Mouse (Mus musculus) retina, postnatal 1 day (tissue): ENCODE measurements around the gene Ccdc66.

ENCODE experiments used
- DNase-seq: peaks from one replicate; pipeline ENCODE4 v3.0.0-alpha.2; 2012

Gene Ccdc66

DNA sequence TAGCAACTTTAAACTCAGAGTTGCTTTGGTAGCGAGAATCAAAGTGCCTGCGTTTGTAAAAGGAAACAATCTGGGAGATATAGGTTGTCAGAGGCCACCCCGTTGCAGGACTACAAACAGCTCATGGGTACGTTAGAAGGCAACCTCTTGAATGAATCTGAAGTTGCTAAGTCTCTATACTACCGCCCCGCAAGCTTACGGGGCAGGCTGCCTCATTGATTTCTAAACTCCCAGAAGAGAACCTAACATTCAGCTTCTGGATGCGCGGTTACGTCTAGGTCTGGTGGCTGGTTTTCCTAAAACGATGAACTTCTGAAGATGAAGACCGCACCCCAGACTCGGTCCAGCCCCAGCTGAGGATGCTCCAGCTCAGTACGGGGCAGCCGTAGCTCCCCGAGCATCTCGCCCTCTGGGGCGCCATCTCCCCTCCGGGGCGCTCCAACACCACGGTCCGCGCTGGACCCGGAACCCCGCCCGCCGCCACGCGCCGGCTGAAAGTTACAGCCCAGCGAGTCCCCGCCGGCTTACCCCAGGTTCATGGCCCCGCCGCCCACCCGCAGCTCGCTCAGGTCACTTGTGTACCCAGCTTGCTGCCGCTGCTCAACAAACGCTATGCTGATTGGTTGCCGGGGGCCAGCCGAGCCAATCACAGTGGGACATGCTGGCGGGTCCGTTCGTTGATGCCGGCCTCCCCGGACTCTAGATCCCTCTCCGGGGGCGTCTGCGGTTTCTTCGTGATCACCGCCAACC is at the start of gene Ccdc66:
TSS of gene Ccdc66 (minus strand) at position 567 of the 750 bp plus-strand sequence.
- peak; percentile 97 for DNase-seq

- no peak for DNase-seq
Observed at GRCm38 (mm10) chr14:27543838-27544426, 35.7 kb upstream of the Ccdc66 start.

- no peak for DNase-seq
Observed at GRCm38 (mm10) chr14:27536441-27536840, 28.2 kb upstream of the Ccdc66 start.

GRCm38 (mm10) chr14:27524541-27524940 is 16.3 kb upstream of the Ccdc66 start:
- no peak for DNase-seq

DNA sequence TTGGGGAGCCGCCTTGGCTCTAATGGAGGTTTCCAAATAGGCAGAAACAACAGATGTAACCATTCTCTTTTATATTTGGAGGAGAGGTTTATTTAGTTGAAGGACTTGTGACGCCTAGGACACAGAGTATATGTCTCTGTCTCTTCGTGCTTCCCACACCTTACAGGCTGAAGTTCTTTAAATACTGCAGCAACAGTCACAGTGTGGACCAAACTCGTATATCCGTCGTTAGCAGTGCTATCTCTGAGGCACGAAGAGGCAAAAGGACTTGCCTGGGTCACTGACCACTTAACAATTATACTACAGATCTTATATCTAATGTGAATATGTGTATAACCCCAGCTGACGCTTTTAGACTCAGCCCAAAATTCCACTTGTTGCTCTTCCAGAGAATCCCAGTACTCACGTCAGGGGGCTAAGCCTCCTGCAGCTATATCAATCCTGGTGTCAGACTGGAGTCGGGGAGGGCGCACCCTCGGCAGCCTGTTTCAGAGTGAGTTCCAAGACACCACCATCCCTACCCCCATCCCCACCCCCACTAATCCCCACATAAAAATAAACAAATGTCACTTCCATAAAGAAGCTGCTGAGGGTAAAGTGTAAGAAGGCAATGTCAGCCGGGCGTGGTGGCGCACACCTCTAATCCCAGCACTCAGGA is 513 bp upstream of the Ccdc66 start:
- DNase-seq: no peak

DNA sequence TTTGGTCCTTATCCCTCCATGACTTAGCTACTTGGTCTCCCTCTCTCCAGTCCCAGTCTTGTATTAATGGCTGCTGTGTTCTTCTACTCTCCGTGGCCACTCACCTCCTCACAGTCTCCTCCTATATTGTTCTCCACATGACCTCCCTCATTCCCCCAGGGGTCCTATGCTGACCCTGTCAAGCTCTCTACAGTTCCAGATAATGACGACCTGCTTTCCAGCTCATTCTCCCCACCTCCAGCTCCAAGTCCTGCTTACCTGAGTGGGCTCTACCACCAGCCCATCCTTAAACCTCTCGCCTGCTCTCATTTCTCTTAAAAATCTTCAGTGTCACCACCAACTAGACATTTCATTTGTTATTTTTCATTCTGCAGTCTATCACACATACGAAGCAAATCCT is 7.2 kb downstream of the Ccdc66 start:
- DNase-seq: no peak

DNA sequence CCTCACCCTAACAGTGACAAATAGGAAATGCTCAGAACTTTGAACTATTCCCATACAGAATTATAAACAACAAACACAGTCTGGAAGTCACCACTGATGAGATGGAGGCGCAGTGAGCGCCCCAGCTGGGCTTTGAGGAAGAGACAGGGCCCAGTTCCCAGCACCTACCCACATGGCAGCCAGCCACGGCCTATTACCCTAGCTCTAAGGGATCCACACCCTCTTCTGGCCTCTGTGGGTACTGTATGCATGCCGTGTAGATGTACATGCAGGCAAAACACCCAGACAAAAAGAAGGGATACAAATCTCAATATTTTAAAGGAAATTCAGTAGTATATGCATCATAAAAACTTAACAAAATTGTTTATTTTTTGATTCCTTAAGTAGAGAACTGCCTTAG is 14.7 kb downstream of the Ccdc66 start:
- DNase-seq: no peak

GRCm38 (mm10) chr14:27491399-27491798 is 16.9 kb downstream of the Ccdc66 start:
- no peak for DNase-seq

GRCm38 (mm10) chr14:27446963-27447362 is 61.3 kb downstream of the Ccdc66 start:
- no peak for DNase-seq

DNA sequence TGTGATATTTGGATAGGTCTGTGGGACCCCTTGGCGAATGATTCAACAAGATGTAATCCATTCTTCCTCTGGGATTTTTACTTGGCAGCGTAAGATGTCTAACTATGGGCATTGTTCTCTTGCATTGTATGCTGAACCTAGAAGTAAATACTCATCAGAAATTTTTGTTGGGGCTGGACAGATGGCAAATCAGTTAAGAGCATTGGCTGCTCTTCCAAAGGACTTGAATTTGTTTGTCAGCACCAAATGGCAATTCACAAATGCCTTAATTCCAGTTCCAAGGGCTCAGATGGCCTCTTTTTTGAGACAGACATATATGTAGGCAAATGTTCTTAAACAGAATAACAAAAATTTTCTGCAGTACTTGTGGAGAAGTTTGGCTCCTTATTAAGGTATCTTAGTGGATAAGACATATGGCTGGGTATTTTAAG is 63.4 kb downstream of the Ccdc66 start:
- no peak for DNase-seq

DNA sequence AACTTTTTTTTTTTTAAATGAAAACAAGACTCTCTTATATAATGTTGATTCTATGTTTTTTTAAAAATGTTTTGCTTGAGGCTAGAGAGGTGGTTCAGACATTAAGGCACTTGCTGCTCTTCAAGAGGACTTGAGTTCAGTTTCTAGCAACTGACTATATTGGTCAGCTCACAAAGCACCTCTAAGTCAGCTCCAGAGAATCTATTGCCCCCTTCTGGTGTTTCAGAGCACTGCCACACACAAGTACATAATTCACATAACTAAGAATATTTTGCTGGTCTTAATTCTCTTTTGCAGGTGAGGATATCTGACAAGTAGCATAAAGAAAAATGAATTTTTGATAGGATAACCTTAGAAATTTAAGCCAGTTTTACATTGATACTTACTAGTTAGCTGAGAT is 67.3 kb downstream of the Ccdc66 start:
- DNase-seq: peak; percentile 17

DNA sequence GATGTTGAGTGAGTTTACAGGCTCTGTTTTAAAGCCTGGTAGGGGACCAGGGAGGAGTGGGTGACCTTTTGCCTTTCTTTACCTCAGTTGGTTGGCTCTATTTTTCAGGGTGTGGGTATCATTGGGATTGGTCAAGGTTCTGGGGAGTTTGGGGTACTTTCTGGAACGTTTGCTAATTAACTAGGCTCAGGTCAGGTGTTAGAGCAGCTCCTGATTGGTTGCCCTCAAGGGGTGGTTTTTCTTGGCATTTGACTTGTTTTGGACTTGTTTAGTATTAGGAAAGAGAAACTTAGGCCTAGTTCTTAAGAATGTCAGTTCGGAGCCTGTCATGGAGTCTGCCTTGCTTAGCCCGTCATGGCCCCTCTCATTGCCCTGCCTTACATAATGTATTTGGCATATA is 71.4 kb downstream of the Ccdc66 start:
- no peak for DNase-seq

GRCm38 (mm10) chr14:27436116-27436515 is 72.1 kb downstream of the Ccdc66 start:
- DNase-seq: no peak

- no peak for DNase-seq
Observed at GRCm38 (mm10) chr14:27432064-27432463, 76.2 kb downstream of the Ccdc66 start.
